Mouse (Mus musculus) liver, adult 2 months (tissue): ENCODE data around the gene Pros1. TPM values are rescaled to one million over a fixed set of nuclear protein-coding genes. Genes with fewer than 3 reads are reported as not detected.

Experiments used
- DNase-seq: peaks from one replicate; pipeline ENCODE4 v3.0.0-alpha.2; 2011; ENCODE audit warnings: low read depth, low spot score; ENCODE audit errors: extremely low read depth
- H3K27ac ChIP-seq: fragments of 200-500 bp; replicated peaks from 2 replicates; pipeline ENCODE4 v1.5.1; 2012; ENCODE audit warnings: low read depth, mild to moderate bottlenecking, control low read depth, inconsistent platforms, low read length; ENCODE audit not compliant: insufficient read depth
- H3K27me3 ChIP-seq: fragments of 200-500 bp; 2 replicates; pipeline ENCODE4 v1.6.1; 2012; ENCODE audit warnings: mild to moderate bottlenecking, moderate library complexity, low read length, inconsistent platforms; ENCODE audit not compliant: control insufficient read depth, insufficient read depth
- H3K36me3 ChIP-seq: fragments of 200-500 bp; 2 replicates; pipeline ENCODE4 v1.6.1; 2012; ENCODE audit warnings: low read length, inconsistent platforms; ENCODE audit not compliant: control insufficient read depth, insufficient read depth
- H3K4me1 ChIP-seq: fragments of 200-500 bp; 2 replicates; pipeline ENCODE4 v1.6.1; 2011; ENCODE audit warnings: low read length; ENCODE audit not compliant: control insufficient read depth, insufficient read depth
- H3K4me3 ChIP-seq: fragments of 200-500 bp; 2 replicates; pipeline ENCODE4 v1.5.1; 2011; ENCODE audit warnings: low read depth, mild to moderate bottlenecking, control low read depth, low read length, moderate library complexity; ENCODE audit not compliant: insufficient read depth
- H3K79me2 ChIP-seq: fragments of 200-500 bp; 2 replicates; pipeline ENCODE4 v1.6.1; 2012; ENCODE audit warnings: inconsistent platforms, mild to moderate bottlenecking, low read length, moderate library complexity; ENCODE audit not compliant: control insufficient read depth, insufficient read depth
- H3K9ac ChIP-seq: fragments of 200-500 bp; 2 replicates; pipeline ENCODE4 v1.6.1; 2012; ENCODE audit warnings: low read depth, mild to moderate bottlenecking, control low read depth, inconsistent platforms, low read length
- CTCF ChIP-seq: fragments of 200-500 bp; IDR thresholded peaks from 2 replicates; pipeline ENCODE4 v1.5.1; 2011; ENCODE audit warnings: low read depth, low read length, control low read depth
- POLR2A ChIP-seq: fragments of 200-500 bp; IDR thresholded peaks from 2 replicates; pipeline ENCODE4 v1.6.1; 2011; ENCODE audit warnings: low read length, control low read depth; ENCODE audit not compliant: insufficient read depth; ENCODE audit errors: extremely low read depth
- WGBS: fragments of 180-500 bp; shearing (Covaris S2); methylation state at CpG from one replicate; pipeline ENCODE4 v1.1.7; 2018; 5-methylcytosine and 5-hydroxymethylcytosine counted together
- polyA plus RNA-seq: library from polyadenylated mRNA; depleted of rRNA; stranded (reverse); fragments of >200 nt; gene quantifications from 2 replicates; pipeline ENCODE4 v1.2.3, GENCODE M21; 2012; rRNA removed
- total RNA-seq: library from RNA; depleted of rRNA; stranded (reverse); fragments of >200 nt; gene quantifications from 2 replicates; pipeline ENCODE4 v1.2.3, GENCODE M21; 2014; rRNA removed

The Pros1 gene
- total and polyA plus RNA-seq, 2 experiments: 9.3 to 73.2 TPM

GRCm38 (mm10) chr16:62964361-62964763 is 110.3 kb downstream of the Pros1 start:
- no peak for DNase-seq

GRCm38 (mm10) chr16:62971673-62972332 is 117.7 kb downstream of the Pros1 start:
- H3K9ac ChIP-seq: no peak overlapping the region
- H3K27me3 ChIP-seq: no peaks in the 10 kb centered on the region
- 61% methylated on average over 1 of the region's 1 CpGs for WGBS
- H3K36me3 ChIP-seq: no peaks in the 10 kb centered on the region
- H3K79me2 ChIP-seq: no peaks in the 10 kb centered on the region
- no peak overlapping the region for H3K27ac ChIP-seq
- DNase-seq: no peak
- TF ChIP-seq CTCF: no peak
- no peak for TF ChIP-seq POLR2A
- H3K4me3 ChIP-seq: no peak overlapping the region
- H3K4me1 ChIP-seq: no peaks in the 10 kb centered on the region

More at GRCm38 (mm10) chr16:62964361-62964763, 110.3 kb downstream of the Pros1 start:
- Histone ChIP-seq H3K36me3 (no peaks in the 10 kb centered on the region), H3K9ac (no peak overlapping the region), H3K4me1 (no peaks in the 10 kb centered on the region), H3K27me3 (no peaks in the 10 kb centered on the region), H3K4me3 (no peak overlapping the region), H3K27ac (no peak overlapping the region), H3K79me2 (no peaks in the 10 kb centered on the region)
- 75% methylated on average over 6 of the region's 6 CpGs for WGBS
- TF ChIP-seq POLR2A (no peak), CTCF (no peak)

- Histone ChIP-seq H3K27ac (no peak overlapping the region), H3K4me3 (no peak overlapping the region), H3K79me2 (no peaks in the 10 kb centered on the region), H3K27me3 (no peaks in the 10 kb centered on the region), H3K36me3 (no peaks in the 10 kb centered on the region), H3K4me1 (no peaks in the 10 kb centered on the region), H3K9ac (no peak overlapping the region)
- no peak for DNase-seq
- WGBS: 76% methylated on average over 1 of the region's 1 CpGs
- TF ChIP-seq POLR2A: no peak
- TF ChIP-seq CTCF: peak; percentile 7; the same call in 1 of the 2 replicates
Measured at GRCm38 (mm10) chr16:62974926-62975325, 120.8 kb downstream of the Pros1 start.

Other genes starting within 250 kb of the Pros1 start
- 7.9 and 8.4 TPM in 2 replicates for gene Nsun3, start 67.5 kb upstream of the Pros1 start, total RNA-seq
- 4.5 and 5.4 TPM in 2 replicates for gene Nsun3, start 67.5 kb upstream of the Pros1 start, polyA plus RNA-seq
- not detected in 2 replicates for gene Stx19, start 39.6 kb upstream of the Pros1 start, total RNA-seq
- not detected in 2 replicates for gene Stx19, start 39.6 kb upstream of the Pros1 start, polyA plus RNA-seq
- 12.5 and 12.6 TPM in 2 replicates for gene Arl13b, start 7.3 kb upstream of the Pros1 start, total RNA-seq
- gene Arl13b, start 7.3 kb upstream of the Pros1 start, polyA plus RNA-seq: 1.3 and 1.8 TPM in 2 replicates